Mouse (Mus musculus) limb, embryonic 10.5 days (tissue): ENCODE data around the gene Aak1. TPM values are rescaled to one million over a fixed set of nuclear protein-coding genes. Genes with fewer than 3 reads are reported as not detected.

ENCODE experiments used
- DNase-seq: peaks from one replicate; pipeline ENCODE4 v3.0.0-alpha.2; 2017; ENCODE audit warnings: low spot score
- H3K27ac ChIP-seq: fragments of 300-500 bp; sonication (generic); 2 replicates; pipeline ENCODE4 v1.5.1; 2016; ENCODE audit warnings: mild to moderate bottlenecking
- H3K27me3 ChIP-seq: fragments of 300-500 bp; sonication (generic); 2 replicates; pipeline ENCODE4 v1.6.1; 2016; ENCODE audit warnings: low read depth, mild to moderate bottlenecking; ENCODE audit not compliant: poor library complexity, severe bottlenecking
- H3K36me3 ChIP-seq: fragments of 300-500 bp; sonication (generic); 2 replicates; pipeline ENCODE4 v1.6.1; 2016; ENCODE audit warnings: mild to moderate bottlenecking, moderate library complexity
- H3K4me1 ChIP-seq: fragments of 300-500 bp; sonication (generic); 2 replicates; pipeline ENCODE4 v1.6.1; 2016
- H3K4me3 ChIP-seq: fragments of 300-500 bp; sonication (generic); 2 replicates; pipeline ENCODE4 v1.5.1; 2016; ENCODE audit warnings: mild to moderate bottlenecking, moderate library complexity
- H3K9me3 ChIP-seq: fragments of 300-500 bp; sonication (generic); replicated peaks from 2 replicates; pipeline ENCODE4 v1.6.1; 2016; ENCODE audit warnings: mild to moderate bottlenecking
- WGBS: fragments of 180-500 bp; shearing (Covaris S2); methylation state at CpG from one replicate; pipeline ENCODE4 v1.1.7; 2016; 5-methylcytosine and 5-hydroxymethylcytosine counted together
- polyA plus RNA-seq: library from polyadenylated mRNA; unstranded; fragments of >200 nt; fragmentation: Nextera tagmentation; extraction: Ambion mirVana; gene quantifications from 2 replicates; pipeline ENCODE4 v1.2.1, GENCODE M21; 2016

The Aak1 gene
- polyA plus RNA-seq, 1 experiment from 2014 or later: 13.3 TPM

DNA sequence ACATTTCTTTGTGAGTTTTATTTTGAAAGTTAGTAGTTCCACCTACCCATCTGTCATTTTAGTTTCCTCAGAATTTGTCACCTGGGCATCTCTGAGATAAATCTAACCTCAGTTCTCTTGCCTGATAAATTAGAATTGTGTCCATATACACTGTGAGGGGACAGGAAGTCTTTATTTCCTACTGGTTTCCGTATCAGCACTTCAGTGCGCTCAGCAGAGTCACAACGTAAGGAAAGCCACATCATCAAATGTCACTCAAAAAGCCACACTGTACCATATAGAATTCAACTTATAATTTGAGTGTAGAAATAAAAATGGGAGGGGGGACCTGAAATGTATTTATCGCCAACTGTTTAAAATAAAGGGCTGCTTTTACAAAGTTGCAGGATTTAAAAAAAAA is 144.9 kb downstream of the Aak1 start:
- no peak overlapping the region for H3K4me3 ChIP-seq
- no peak for DNase-seq
- 89% methylated on average over 4 of the region's 4 CpGs for WGBS

DNA sequence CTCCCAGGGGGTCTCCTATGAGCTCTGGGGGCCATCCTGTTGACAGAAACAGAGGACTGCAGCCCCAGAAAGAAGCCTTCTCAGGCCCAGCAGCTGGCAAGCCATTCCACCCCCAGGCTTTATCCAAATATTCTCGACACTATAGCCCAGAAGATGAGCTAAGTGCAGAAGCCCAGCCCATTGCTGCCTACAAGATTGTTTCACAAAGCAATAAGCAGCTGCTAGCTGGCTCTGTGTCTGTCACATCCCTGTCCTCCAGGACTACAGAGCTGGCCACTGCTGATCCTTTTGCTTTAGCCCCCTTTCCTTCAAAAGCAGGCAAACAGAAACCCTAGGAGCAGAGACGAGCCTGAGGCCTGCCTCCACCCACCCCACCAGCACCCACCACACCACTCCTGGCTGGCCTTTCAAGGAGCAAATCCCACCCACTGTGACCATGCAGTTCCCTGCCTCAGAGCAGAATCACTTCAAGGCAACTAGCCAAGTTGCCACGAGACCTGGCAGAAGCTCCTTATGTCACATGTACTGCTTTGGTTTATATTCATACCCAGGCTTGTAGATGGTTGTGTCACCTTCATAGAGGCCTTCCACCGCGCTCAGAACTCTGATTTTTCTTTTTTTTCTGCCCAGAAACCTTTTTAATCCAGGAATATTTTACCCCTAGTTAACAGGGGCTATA is 147.5 kb downstream of the Aak1 start:
- 91% methylated on average over 5 of the region's 5 CpGs for WGBS
- peaks cover 35% of the 10 kb centered on the region for H3K36me3 ChIP-seq
- no peaks in the 10 kb centered on the region for H3K4me1 ChIP-seq
- no peak overlapping the region for H3K27ac ChIP-seq
- no peak overlapping the region for H3K4me3 ChIP-seq
- H3K9me3 ChIP-seq: no peaks in the 10 kb centered on the region
- H3K27me3 ChIP-seq: no peaks in the 10 kb centered on the region
- DNase-seq: no peak

More for the DNA sequence above, 144.9 kb downstream of the Aak1 start:
- no peaks in the 10 kb centered on the region for H3K4me1 ChIP-seq
- no peaks in the 10 kb centered on the region for H3K9me3 ChIP-seq
- peaks cover 35% of the 10 kb centered on the region for H3K36me3 ChIP-seq
- no peak overlapping the region for H3K27ac ChIP-seq
- H3K27me3 ChIP-seq: no peaks in the 10 kb centered on the region

DNA sequence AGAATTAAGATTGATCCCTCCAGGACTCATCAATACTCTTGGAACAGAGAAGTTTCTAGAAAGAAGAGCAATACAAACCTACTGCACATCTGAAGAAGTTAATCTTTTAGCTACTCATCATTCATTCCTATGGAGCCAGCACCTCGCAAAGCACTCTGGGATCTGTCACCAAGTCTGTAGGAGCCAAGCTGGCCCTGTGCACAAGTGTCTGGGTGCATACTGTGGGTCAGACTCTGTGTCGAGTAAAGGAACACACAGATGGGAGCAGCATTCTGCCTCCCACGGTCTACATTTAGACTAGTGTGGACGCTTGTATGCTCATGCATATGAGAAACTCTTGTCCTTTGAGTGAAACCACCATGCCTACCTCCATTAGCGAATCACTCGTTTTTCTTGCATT is 148.0 kb downstream of the Aak1 start:
- H3K27ac ChIP-seq: no peak overlapping the region
- H3K27me3 ChIP-seq: no peaks in the 10 kb centered on the region
- H3K9me3 ChIP-seq: no peaks in the 10 kb centered on the region
- peaks cover 35% of the 10 kb centered on the region for H3K36me3 ChIP-seq
- H3K4me3 ChIP-seq: no peak overlapping the region
- no peak for DNase-seq
- no peaks in the 10 kb centered on the region for H3K4me1 ChIP-seq
- WGBS: 95% methylated on average over 6 of the region's 6 CpGs

DNA sequence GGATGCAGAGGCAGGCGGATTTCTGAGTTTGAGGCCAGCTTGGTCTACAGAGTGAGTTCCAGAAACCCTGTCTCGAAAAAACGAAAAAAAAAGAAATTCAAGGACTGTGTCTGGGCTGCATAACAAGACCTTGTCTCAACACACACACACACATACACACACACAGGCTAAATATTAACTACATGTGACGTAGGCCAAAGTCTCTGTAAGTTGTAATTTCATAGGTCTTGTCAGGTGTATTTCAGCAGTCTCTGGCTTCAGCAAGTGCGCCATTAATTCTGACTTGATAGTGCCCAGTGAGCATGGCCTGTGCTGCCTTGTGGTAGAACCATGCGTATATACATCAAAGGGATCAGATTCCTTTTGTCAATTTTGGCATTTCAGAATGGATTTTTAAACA is 152.7 kb downstream of the Aak1 start:
- Histone ChIP-seq H3K27ac (no peak overlapping the region), H3K4me1 (no peaks in the 10 kb centered on the region), H3K9me3 (no peaks in the 10 kb centered on the region), H3K4me3 (no peak overlapping the region), H3K36me3 (peaks cover 20% of the 10 kb centered on the region), H3K27me3 (no peaks in the 10 kb centered on the region)
- WGBS: 95% methylated on average over 6 of the region's 6 CpGs
- DNase-seq: no peak

DNA sequence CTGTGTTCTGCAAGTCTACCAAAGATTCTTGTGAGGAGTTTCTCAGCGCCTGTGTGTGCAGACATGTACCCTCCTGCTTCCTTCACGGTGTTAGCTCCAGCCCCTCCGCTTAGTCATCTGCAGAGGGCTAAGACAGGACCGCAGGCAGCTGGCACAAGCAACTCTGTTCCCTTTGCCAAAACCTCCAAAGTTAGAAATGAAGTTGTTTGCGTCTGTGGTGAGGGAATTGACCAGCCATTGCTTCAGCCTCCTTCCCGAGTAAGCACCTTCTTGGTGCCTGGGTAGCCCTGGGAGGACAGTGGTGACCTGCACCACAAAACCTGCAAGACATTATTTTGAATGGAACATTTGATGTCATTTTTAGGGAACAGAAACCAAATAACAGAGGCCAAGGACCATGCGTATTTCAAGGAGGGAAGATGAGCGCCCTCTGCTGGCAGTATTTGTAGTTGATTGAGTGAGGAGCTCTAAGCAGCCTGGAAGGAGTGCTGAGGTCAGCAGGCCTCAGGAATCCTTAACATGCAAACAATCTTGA is 153.3 kb downstream of the Aak1 start:
- Histone ChIP-seq H3K27ac (no peak overlapping the region), H3K27me3 (no peaks in the 10 kb centered on the region)

DNA sequence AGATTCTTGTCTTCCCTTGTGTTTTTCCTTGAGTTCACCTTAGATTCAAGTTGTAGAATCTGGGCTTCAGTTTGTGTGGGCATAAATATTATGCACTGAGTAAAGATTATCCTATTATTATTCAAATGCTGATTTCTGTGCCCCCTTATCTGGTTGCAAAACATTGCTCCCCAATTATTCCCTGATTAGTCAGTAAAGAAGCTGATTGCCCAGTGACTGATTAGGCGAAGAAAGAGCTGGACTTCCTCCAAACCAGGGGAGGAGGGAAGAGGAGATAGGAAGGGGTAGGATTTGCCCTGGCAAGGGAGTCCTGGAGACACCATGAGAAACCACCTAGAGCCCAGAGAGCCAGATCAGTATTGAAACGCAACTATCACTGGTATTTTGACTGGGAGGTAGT is 154.8 kb downstream of the Aak1 start:
- H3K27ac ChIP-seq: no peak overlapping the region
- no peaks in the 10 kb centered on the region for H3K9me3 ChIP-seq
- 0 out of 2 replicates have a peak, but pooled peaks cover under 1% of the 10 kb centered on the region for H3K4me1 ChIP-seq
- H3K27me3 ChIP-seq: no peaks in the 10 kb centered on the region
- no peak for DNase-seq
- no peak overlapping the region for H3K4me3 ChIP-seq
- WGBS: 81% methylated on average over 2 of the region's 2 CpGs
- no peaks in the 10 kb centered on the region for H3K36me3 ChIP-seq

More for the DNA sequence above, 153.3 kb downstream of the Aak1 start:
- WGBS: 59% methylated on average over 8 of the region's 8 CpGs
- H3K9me3 ChIP-seq: no peaks in the 10 kb centered on the region
- no peak overlapping the region for H3K4me3 ChIP-seq
- peaks cover 14% of the 10 kb centered on the region for H3K36me3 ChIP-seq
- H3K4me1 ChIP-seq: no peaks in the 10 kb centered on the region
- DNase-seq: peak; percentile 82

DNA sequence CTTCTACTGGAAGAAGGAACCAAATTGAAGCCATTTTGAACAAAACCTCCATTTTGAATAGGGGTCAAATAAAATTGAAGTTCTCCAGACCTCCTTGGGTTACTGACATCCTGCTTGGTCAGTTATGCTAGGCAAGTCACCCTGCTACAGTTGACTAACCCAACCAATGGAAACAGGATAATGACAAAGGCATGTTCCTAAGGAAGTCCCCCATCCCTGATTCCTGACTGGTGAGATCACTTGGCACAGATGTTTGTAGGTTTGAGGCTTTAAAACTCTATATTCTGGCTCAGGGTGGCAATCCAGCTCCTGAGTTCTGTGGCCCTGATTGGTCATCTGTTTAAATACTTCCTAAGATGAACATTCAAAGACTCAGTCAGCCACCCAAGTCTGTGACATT is 156.3 kb downstream of the Aak1 start:
- no peak overlapping the region for H3K27ac ChIP-seq
- no peaks in the 10 kb centered on the region for H3K36me3 ChIP-seq
- no peak overlapping the region for H3K4me3 ChIP-seq
- DNase-seq: no peak
- peaks cover 10% of the 10 kb centered on the region for H3K4me1 ChIP-seq
- no peaks in the 10 kb centered on the region for H3K9me3 ChIP-seq
- H3K27me3 ChIP-seq: no peaks in the 10 kb centered on the region

DNA sequence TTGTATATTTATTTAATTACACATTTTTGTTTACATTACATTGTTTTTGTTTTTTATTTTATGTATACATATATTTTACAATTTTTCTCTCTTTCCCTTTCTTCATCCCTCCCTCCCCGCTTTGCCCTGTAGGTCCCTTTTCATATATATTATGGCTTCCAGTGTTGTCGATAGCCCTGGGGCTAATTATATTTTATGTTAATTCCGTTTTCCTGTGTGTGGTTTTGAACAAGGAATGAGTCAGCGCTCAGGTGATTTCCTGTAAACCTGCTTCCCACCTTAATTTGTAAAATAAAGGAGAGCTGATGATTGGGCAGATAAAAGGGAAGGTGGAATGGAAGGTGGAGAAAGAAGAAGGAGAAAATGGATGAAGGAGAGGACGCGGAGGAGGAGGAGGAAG is 159.6 kb downstream of the Aak1 start, which contains the start of gene Nfu1:
Gene Nfu1 (plus strand): TSS at position 350 of the 400 bp plus-strand sequence.
- H3K4me1 ChIP-seq: peaks cover 13% of the 10 kb centered on the region
- peak within 1 kb of the TSS; percentile 95 for H3K27ac ChIP-seq
- 77% methylated on average over 6 of the region's 6 CpGs for WGBS
- H3K27me3 ChIP-seq: no peaks in the 10 kb centered on the region
- H3K4me3 ChIP-seq: peak within 1 kb of the TSS; percentile 93
- H3K36me3 ChIP-seq: peaks cover 11% of the 10 kb centered on the region
- no peak for DNase-seq
- H3K9me3 ChIP-seq: no peaks in the 10 kb centered on the region

DNA sequence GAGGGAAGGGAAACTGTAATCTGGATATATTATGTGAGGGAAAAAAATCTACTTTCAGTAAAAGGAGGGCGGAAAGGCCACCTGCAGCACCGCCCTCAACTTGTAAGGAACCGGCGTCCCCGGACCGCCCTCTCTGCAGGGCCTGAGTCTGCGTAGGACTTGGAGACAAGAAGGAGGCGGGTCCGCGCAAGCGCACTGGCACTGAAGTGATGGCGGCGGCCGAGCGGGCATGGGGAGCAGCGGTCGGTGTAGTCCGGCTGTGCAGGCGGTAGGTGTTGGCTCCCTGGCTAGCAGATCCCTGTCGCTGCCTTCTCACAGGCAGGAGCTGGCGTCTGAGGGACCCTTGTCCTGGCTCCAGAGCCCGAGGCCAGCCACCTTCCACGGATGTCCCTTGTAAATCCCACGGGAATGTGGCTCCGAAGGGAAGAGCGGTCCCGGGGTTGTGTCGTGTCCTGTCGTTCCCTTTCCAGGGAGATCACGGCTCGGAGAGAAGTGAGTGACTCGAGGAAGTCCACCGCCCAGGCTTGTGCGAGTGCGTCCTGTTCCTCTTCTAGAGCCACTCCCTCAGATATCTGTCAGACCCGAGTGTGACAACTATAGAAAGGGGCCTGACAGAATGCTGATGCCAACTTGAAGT is 160.5 kb downstream of the Aak1 start:
- peak overlapping the region; percentile 93 for H3K4me3 ChIP-seq
- H3K9me3 ChIP-seq: no peaks in the 10 kb centered on the region
- DNase-seq: peak; percentile 97
- under 1% methylated on average over 36 of the region's 36 CpGs for WGBS
- H3K4me1 ChIP-seq: peaks cover 13% of the 10 kb centered on the region
- H3K27ac ChIP-seq: peak overlapping the region; percentile 95
- no peaks in the 10 kb centered on the region for H3K27me3 ChIP-seq
- peaks cover 17% of the 10 kb centered on the region for H3K36me3 ChIP-seq

DNA sequence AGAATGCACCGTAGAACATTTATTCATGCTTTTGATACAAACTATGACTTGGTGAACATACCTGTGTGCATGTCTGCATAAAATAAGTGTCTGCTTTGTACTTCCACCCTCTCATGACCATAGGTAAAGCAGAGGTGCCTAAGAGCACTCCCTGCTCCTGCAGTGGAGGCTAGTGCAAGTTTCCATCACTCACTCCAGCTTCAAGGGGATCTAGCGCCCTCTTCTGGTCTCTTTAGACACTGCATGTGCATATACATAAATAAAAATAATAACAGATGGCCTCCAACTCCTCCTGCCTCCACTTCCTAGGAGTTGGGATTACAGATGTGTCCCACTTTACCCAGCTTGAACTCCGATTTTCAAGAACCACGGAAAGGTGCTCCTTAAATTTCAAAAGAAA is 167.6 kb downstream of the Aak1 start:
- H3K27ac ChIP-seq: no peak overlapping the region
- 0 out of 2 replicates have a peak, but pooled peaks cover 2% of the 10 kb centered on the region for H3K9me3 ChIP-seq
- peaks cover 79% of the 10 kb centered on the region for H3K36me3 ChIP-seq
- no peak overlapping the region for H3K4me3 ChIP-seq
- WGBS: 63% methylated on average over 4 of the region's 4 CpGs
- H3K27me3 ChIP-seq: no peaks in the 10 kb centered on the region
- peak; percentile 43 for DNase-seq
- H3K4me1 ChIP-seq: no peaks in the 10 kb centered on the region

DNA sequence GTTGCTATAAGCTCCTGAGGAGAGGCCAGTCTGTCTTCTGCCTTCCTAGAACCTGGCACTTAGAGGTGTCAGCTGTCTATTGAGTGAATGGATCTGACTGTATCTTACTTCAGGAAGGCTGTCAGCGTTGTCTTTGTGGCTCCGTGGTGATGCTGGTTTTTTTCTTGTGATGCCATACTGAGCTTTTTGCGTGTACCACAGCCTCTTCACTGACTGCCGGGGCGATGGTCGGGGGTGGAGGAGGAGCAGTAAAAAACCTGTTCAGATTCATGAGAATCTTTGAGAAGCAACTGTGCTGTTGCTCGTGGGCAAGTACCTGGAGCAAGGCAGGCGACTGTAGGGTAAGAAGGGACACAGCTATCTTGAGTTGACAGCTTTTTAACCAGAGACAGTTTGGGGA is 169.6 kb downstream of the Aak1 start:
- no peak overlapping the region for H3K4me3 ChIP-seq
- H3K27ac ChIP-seq: no peak overlapping the region
- WGBS: 94% methylated on average over 8 of the region's 8 CpGs
- peaks cover 85% of the 10 kb centered on the region for H3K36me3 ChIP-seq
- H3K4me1 ChIP-seq: no peaks in the 10 kb centered on the region
- H3K27me3 ChIP-seq: no peaks in the 10 kb centered on the region
- DNase-seq: no peak
- H3K9me3 ChIP-seq: 0 out of 2 replicates have a peak, but pooled peaks cover 2% of the 10 kb centered on the region

DNA sequence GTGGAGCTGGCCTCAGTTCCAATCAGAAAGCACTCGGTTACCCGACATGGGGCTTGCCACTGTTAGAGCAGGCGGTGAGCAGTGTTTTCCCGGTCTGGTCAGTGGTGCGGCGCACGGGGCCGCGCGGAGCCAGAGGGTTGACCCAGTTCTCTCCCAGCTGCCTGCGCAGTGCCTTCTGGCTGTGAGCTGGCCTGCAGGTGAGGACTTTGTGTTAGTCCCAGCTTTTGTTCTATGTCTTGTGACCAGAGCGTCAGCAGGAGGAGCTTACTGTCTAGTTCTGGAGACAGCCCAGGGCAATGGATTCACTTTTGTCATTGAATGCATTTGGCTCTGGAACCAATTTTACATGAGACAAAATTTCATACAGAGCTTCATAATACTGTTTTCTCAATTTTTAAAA is 172.5 kb downstream of the Aak1 start:
- Histone ChIP-seq H3K36me3 (peaks cover 91% of the 10 kb centered on the region), H3K9me3 (0 out of 2 replicates have a peak, but pooled peaks cover 2% of the 10 kb centered on the region), H3K4me1 (no peaks in the 10 kb centered on the region), H3K27ac (no peak overlapping the region), H3K4me3 (no peak overlapping the region), H3K27me3 (no peaks in the 10 kb centered on the region)
- WGBS: 95% methylated on average over 12 of the region's 12 CpGs
- no peak for DNase-seq

DNA sequence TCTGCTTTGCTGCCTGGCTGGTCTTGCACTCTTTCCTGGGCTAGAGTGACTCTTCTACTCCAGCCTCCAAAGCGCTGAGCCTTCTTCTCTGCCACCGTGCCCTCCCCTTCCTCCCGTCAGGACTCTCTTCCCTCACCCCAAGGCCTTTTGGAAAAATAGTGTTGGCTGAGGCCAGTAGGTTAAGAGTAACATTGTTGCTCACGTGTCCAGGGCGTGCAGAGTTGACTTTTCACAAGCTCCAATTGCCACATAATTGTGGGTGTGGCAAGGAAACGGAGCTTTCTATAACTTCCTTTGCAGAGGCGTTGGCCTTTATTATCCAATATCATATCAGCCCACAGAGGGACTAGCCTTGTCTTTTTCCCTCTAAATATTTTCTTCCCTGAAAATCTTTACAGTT is 177.7 kb downstream of the Aak1 start:
- DNase-seq: no peak
- 92% methylated on average over 7 of the region's 7 CpGs for WGBS
- peaks cover 80% of the 10 kb centered on the region for H3K36me3 ChIP-seq
- no peak overlapping the region for H3K27ac ChIP-seq
- no peak overlapping the region for H3K4me3 ChIP-seq
- no peaks in the 10 kb centered on the region for H3K9me3 ChIP-seq
- H3K27me3 ChIP-seq: no peaks in the 10 kb centered on the region
- H3K4me1 ChIP-seq: no peaks in the 10 kb centered on the region
